Mouse (Mus musculus) stomach, adult 2 months (tissue): ENCODE data around the gene Ang6. TPM values are rescaled to one million over a fixed set of nuclear protein-coding genes. Genes with fewer than 3 reads are reported as not detected.

Source experiments
- polyA plus RNA-seq: library from polyadenylated mRNA; depleted of rRNA; stranded (reverse); fragments of >200 nt; gene quantifications from 2 replicates; pipeline ENCODE4 v1.2.3, GENCODE M21; 2012; rRNA removed

Ang6 gene
- polyA plus RNA-seq, result not detected in 2 replicates

GRCm38 (mm10) chr14:44002169-44002568, at the start of gene Ang6:
Gene Ang6, minus strand, starts transcription at chr14:44002269.

GRCm38 (mm10) chr14:43956769-43957168, 45.3 kb downstream of the Ang6 start, which contains the start of gene Ang5:
Gene Ang5, plus strand, starts transcription at chr14:43957069.

Other genes starting within 250 kb of the Ang6 start
- gene Gm8180, start 217.5 kb downstream of the Ang6 start, polyA plus RNA-seq, result not detected in 2 replicates
- not detected in 2 replicates for gene Ear1, start 126.8 kb downstream of the Ang6 start, polyA plus RNA-seq
- not detected in 2 replicates for gene Ear10, start 78.7 kb downstream of the Ang6 start, polyA plus RNA-seq
- 0.09 and 0.16 TPM in 2 replicates for gene Gm8113, start 76.9 kb downstream of the Ang6 start, polyA plus RNA-seq
- not detected in 2 replicates for gene Ang5, start 45.2 kb downstream of the Ang6 start, polyA plus RNA-seq
- 9.3 and 16.4 TPM in 2 replicates for gene Ear2, start 100.4 kb upstream of the Ang6 start, polyA plus RNA-seq
- gene Gm3327, start 121.6 kb upstream of the Ang6 start, polyA plus RNA-seq, result not detected in 2 replicates
- not detected in 2 replicates for gene Gm8212, start 195.4 kb upstream of the Ang6 start, polyA plus RNA-seq
- gene 4930503E14Rik, start 211.0 kb upstream of the Ang6 start, polyA plus RNA-seq, result not detected in 2 replicates